Mouse (Mus musculus) thymus, postnatal 10 days (tissue): Measurements from ENCODE around the gene Adamts2.

ENCODE experiments used
- DNase-seq, 2 experiments: peaks; one replicate each; pipeline ENCODE4 v3.0.0; 2021; ENCODE audit warnings: low spot score in 2 of 2

Adamts2 gene

GRCm38 (mm10) chr11:50622238-50622726 is 20.4 kb downstream of the Adamts2 start:
- no peak for DNase-seq

GRCm38 (mm10) chr11:50623806-50624205 is 21.9 kb downstream of the Adamts2 start:
- peak; percentile 48 to 72 for DNase-seq

GRCm38 (mm10) chr11:50624239-50624638 is 22.4 kb downstream of the Adamts2 start:
- DNase-seq = peak in 1 of 2 experiments; percentile 18

GRCm38 (mm10) chr11:50624720-50625119 is 22.8 kb downstream of the Adamts2 start:
- no peak for DNase-seq

- no peak for DNase-seq
These were observed 27.0 kb downstream of the Adamts2 start for GRCm38 (mm10) chr11:50628915-50629314.

- DNase-seq = no peak
These were observed 28.6 kb downstream of the Adamts2 start for GRCm38 (mm10) chr11:50630462-50630861.

- DNase-seq = no peak
These were observed 30.4 kb downstream of the Adamts2 start for GRCm38 (mm10) chr11:50632270-50632669.

GRCm38 (mm10) chr11:50635051-50635590 is 33.2 kb downstream of the Adamts2 start:
- DNase-seq = no peak

- DNase-seq = no peak
These were observed 35.1 kb downstream of the Adamts2 start for GRCm38 (mm10) chr11:50637026-50637425.

GRCm38 (mm10) chr11:50638197-50638867 is 36.4 kb downstream of the Adamts2 start:
- DNase-seq = no peak

GRCm38 (mm10) chr11:50638868-50639220 is 37.0 kb downstream of the Adamts2 start:
- no peak for DNase-seq

GRCm38 (mm10) chr11:50642583-50642982 is 40.7 kb downstream of the Adamts2 start:
- no peak for DNase-seq

GRCm38 (mm10) chr11:50646148-50646547 is 44.3 kb downstream of the Adamts2 start:
- DNase-seq = no peak

- no peak for DNase-seq
These were observed 46.4 kb downstream of the Adamts2 start for GRCm38 (mm10) chr11:50648143-50648807.

GRCm38 (mm10) chr11:50650037-50650436 is 48.2 kb downstream of the Adamts2 start:
- DNase-seq = no peak

- no peak for DNase-seq
These were observed 52.0 kb downstream of the Adamts2 start for GRCm38 (mm10) chr11:50653746-50654431.

- DNase-seq = no peak
These were observed 56.9 kb downstream of the Adamts2 start for GRCm38 (mm10) chr11:50658826-50659225.

- DNase-seq = no peak
These were observed 60.3 kb downstream of the Adamts2 start for GRCm38 (mm10) chr11:50662176-50662575.

- no peak for DNase-seq
These were observed 62.9 kb downstream of the Adamts2 start for GRCm38 (mm10) chr11:50664826-50665225.

GRCm38 (mm10) chr11:50669542-50670362 is 67.9 kb downstream of the Adamts2 start:
- no peak for DNase-seq

- no peak for DNase-seq
These were observed 68.5 kb downstream of the Adamts2 start for GRCm38 (mm10) chr11:50670363-50670725.

GRCm38 (mm10) chr11:50670881-50671280 is 69.0 kb downstream of the Adamts2 start:
- DNase-seq = no peak
